Mouse (Mus musculus) lung, embryonic 15.5 days (tissue): Measurements from ENCODE around the gene Btk. TPM values are rescaled to one million over a fixed set of nuclear protein-coding genes. Genes with fewer than 3 reads are reported as not detected.

Experiments
- ATAC-seq: fragments of 200-750 bp; cut with Nextera tagmentation; 2 replicates; pipeline ENCODE4 v1.8.0; 2017; ENCODE audit warnings: moderate number of reproducible peaks, borderline replicate concordance; ENCODE audit not compliant: low FRiP score, low TSS enrichment; ENCODE audit errors: extremely low read depth
- H3K27ac ChIP-seq: fragments of 300-500 bp; sonication (generic); 2 replicates; pipeline ENCODE4 v1.5.1; 2015; ENCODE audit warnings: moderate library complexity, mild to moderate bottlenecking, inconsistent platforms
- H3K27me3 ChIP-seq: fragments of 300-500 bp; sonication (generic); 2 replicates; pipeline ENCODE4 v1.6.1; 2015; ENCODE audit warnings: inconsistent platforms
- H3K36me3 ChIP-seq: fragments of 300-500 bp; sonication (generic); 2 replicates; pipeline ENCODE4 v1.6.1; 2015; ENCODE audit warnings: inconsistent platforms
- H3K4me1 ChIP-seq: fragments of 300-500 bp; sonication (generic); 2 replicates; pipeline ENCODE4 v1.6.1; 2015; ENCODE audit warnings: inconsistent platforms
- H3K4me2 ChIP-seq: fragments of 300-500 bp; sonication (generic); 2 replicates; pipeline ENCODE4 v1.6.1; 2015; ENCODE audit warnings: inconsistent platforms, mild to moderate bottlenecking, moderate library complexity
- H3K4me3 ChIP-seq: fragments of 300-500 bp; sonication (generic); 2 replicates; pipeline ENCODE4 v1.5.1; 2015; ENCODE audit warnings: mild to moderate bottlenecking, inconsistent platforms
- H3K9ac ChIP-seq: fragments of 300-500 bp; sonication (generic); 2 replicates; pipeline ENCODE4 v1.6.1; 2015; ENCODE audit warnings: inconsistent platforms
- H3K9me3 ChIP-seq: fragments of 300-500 bp; sonication (generic); 2 replicates; pipeline ENCODE4 v1.6.1; 2016; ENCODE audit warnings: inconsistent platforms
- WGBS: fragments of 180-500 bp; shearing (Covaris S2); methylation state at CpG from one replicate; pipeline ENCODE4 v1.1.7; 2015; 5-methylcytosine and 5-hydroxymethylcytosine counted together
- polyA plus RNA-seq: library from polyadenylated mRNA; unstranded; fragments of >200 nt; fragmentation: Nextera tagmentation; extraction: Ambion mirVana; gene quantifications from 2 replicates; pipeline ENCODE4 v1.2.1, GENCODE M21; 2015

Btk gene
- polyA plus RNA-seq: 2.2 and 2.3 TPM in 2 replicates

DNA sequence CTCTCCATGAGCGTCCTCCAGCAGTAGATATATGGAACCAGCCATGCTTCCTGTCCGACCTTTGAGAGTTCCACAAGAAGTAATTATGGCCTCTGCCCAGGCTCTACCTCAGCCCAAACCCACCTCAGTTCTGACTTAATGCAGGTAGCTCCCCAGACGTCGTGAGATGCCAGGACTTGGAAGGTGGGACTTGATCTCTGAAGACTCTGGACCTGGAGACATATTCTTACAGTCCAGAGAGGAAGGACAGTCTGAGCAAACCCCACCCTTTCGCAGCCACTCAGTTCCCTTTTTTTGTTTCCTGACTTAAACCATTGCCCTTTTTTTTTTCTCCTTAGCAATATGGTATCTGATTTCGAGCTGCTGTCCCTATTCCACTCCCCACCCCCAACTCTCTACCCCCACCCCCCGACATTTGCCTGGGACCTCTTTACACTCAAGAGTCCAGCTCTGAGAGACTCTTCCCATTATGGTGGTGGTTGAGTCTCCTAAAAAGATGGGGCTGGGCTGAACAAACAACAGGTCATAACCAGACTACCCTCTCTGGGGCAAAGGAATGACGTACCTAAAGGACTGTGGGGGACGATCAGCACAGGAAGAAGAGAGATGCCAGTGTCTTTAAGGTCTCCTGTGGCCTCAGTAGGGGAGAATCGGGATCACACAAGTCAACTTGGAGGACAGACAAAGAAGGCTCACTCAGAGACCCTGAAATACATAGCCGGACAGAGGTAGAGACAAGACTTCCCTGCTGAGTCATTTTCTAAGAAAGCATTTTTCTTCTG, at the start of gene Btk:
Gene Btk, minus strand, starts transcription at position 683 of the 782 bp plus-strand sequence.
- H3K4me1 ChIP-seq: no peaks in the 10 kb centered on the region; the same call in 1 of the 2 replicates
- no peaks in the 10 kb centered on the region for H3K9me3 ChIP-seq
- H3K27ac ChIP-seq: no peak within 1 kb of the TSS
- H3K9ac ChIP-seq: no peak within 1 kb of the TSS
- no peaks in the 10 kb centered on the region for H3K27me3 ChIP-seq
- no peak within 1 kb of the TSS for H3K4me2 ChIP-seq
- WGBS: 80% methylated on average over 11 of the region's 11 CpGs
- H3K4me3 ChIP-seq: no peak within 1 kb of the TSS
- 0 out of 2 replicates have a peak, but pooled peaks cover 1% of the 10 kb centered on the region for H3K36me3 ChIP-seq
- ATAC-seq: no peak

DNA sequence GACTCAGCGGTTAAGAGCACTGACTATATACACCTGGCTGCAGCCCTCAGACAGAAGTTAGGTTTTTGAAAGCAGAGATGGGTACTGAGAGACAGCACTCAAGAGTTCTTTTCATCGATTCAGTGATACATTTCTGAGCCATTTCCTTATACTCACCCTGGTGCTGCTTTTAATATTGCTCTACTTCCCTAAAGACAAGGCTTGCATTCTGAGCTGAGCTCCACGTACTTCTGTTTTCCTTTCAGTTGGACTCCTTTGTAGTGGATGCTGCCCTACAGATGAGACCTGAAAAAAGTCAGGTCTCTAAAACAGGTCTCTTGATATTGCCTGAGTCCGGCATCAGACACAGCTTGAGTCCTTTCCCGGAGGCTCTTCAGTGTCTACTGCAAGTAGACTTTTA, 49.3 kb upstream of the Btk start:
- Histone ChIP-seq H3K4me3 (no peak overlapping the region), H3K9ac (no peak overlapping the region), H3K36me3 (no peaks in the 10 kb centered on the region), H3K4me1 (no peaks in the 10 kb centered on the region), H3K4me2 (no peak overlapping the region), H3K9me3 (no peaks in the 10 kb centered on the region), H3K27me3 (no peaks in the 10 kb centered on the region), H3K27ac (no peak overlapping the region)
- no peak for ATAC-seq
- WGBS: 85% methylated on average over 5 of the region's 5 CpGs

DNA sequence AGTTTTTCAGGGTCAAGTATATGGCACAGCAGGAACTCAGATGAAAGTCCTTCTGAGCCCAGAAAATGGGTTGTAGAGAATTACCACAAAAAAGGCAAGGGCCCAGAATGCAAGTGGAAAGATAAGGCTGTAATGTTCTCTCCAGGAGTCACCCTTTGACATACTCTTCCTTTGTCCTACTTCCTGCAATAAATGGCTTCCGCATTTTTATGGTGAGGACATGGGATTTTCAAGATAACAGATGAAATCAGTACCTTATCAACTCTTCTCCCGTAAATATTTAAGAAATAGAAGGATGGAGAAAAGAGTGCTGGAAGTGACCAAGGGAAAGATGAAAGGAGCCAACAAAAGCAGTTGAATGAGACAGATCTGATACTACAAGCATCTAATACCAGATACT, 44.8 kb upstream of the Btk start:
- Histone ChIP-seq H3K9ac (no peak overlapping the region), H3K9me3 (no peaks in the 10 kb centered on the region), H3K4me2 (no peak overlapping the region), H3K4me1 (no peaks in the 10 kb centered on the region), H3K27me3 (no peaks in the 10 kb centered on the region), H3K4me3 (no peak overlapping the region), H3K36me3 (no peaks in the 10 kb centered on the region), H3K27ac (no peak overlapping the region)
- ATAC-seq: no peak
- 67% methylated on average over 2 of the region's 2 CpGs for WGBS

DNA sequence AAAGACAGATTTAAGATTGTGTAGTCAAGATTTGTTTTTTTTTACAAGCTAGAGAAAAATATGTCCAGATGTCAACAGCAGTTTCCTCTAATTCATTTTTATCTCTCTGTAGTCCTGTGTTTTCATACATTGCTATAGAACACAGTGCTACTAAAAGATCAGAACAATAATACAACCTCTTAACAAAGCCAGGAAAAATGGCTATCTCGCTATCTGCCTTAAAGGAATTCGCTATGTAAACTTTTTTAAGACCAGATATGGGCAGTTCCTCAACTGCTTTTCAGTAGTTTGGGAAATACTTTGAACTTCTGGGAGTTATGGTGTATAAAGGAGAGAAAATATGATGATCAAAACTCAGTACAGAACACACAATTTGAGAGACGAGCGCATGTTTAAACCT, 40.0 kb upstream of the Btk start:
- H3K27ac ChIP-seq: no peak overlapping the region
- H3K27me3 ChIP-seq: no peaks in the 10 kb centered on the region
- no peak for ATAC-seq
- H3K4me3 ChIP-seq: no peak overlapping the region
- no peaks in the 10 kb centered on the region for H3K36me3 ChIP-seq
- no peak overlapping the region for H3K9ac ChIP-seq
- no peaks in the 10 kb centered on the region for H3K4me1 ChIP-seq
- H3K4me2 ChIP-seq: no peak overlapping the region
- no peaks in the 10 kb centered on the region for H3K9me3 ChIP-seq
- 51% methylated on average over 4 of the region's 4 CpGs for WGBS

DNA sequence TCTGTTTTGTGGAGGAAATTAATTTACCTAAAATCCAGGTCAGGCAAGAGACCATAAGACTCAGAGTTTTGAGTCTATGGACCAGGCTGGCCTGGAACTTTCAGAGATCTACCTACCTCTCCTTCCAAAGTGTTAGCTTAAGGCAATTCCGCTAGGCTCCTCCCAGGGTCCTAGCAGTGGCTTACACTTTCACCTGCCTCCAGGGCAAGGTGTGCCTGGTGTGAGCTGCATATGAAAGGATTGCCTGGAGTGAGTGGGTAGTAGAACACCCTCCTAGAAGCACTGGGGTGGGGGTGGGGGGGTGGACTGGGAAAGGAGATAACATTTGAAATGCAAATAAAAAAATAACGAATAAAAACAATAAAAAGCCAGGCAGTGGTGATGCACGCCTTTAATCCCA, 38.3 kb upstream of the Btk start:
- Histone ChIP-seq H3K4me2 (no peak overlapping the region), H3K4me3 (no peak overlapping the region), H3K36me3 (no peaks in the 10 kb centered on the region), H3K4me1 (no peaks in the 10 kb centered on the region), H3K9me3 (no peaks in the 10 kb centered on the region), H3K27me3 (no peaks in the 10 kb centered on the region), H3K9ac (no peak overlapping the region), H3K27ac (no peak overlapping the region)
- WGBS: 72% methylated on average over 3 of the region's 3 CpGs
- ATAC-seq: no peak

DNA sequence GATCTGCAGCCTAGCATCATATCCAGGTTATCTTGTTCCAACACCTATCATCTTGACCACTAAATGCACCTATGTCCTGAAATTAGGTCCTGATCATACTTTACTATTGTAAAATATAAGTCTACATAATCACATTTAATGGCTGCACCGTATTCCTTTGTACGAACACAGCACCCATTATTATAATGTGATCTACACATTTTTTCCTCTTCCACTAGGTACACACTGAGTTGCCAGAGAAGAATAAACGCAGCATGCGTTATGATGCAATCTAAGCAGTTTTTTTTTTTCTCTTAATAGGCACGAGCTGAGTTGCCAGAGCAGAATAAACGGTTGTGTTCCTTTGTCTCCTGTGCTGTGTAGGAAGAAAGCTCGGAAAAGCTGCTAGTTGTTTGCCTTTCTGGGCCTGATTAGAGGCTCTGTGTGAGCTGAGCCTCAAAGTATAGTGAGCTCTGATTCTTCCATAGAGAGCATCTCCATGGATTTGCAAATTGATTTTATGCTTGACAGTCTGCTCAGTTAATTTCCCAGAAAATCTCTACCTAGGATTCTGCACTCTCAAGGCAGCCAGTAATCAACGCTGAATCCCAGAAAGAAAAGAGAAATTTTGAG, 37.0 kb upstream of the Btk start:
- H3K4me1 ChIP-seq: no peaks in the 10 kb centered on the region
- H3K4me3 ChIP-seq: no peak overlapping the region
- H3K36me3 ChIP-seq: no peaks in the 10 kb centered on the region
- no peak overlapping the region for H3K4me2 ChIP-seq
- H3K27me3 ChIP-seq: no peaks in the 10 kb centered on the region
- H3K9ac ChIP-seq: no peak overlapping the region
- WGBS: 50% methylated on average over 8 of the region's 8 CpGs
- H3K27ac ChIP-seq: no peak overlapping the region
- no peak for ATAC-seq
- H3K9me3 ChIP-seq: no peaks in the 10 kb centered on the region

DNA sequence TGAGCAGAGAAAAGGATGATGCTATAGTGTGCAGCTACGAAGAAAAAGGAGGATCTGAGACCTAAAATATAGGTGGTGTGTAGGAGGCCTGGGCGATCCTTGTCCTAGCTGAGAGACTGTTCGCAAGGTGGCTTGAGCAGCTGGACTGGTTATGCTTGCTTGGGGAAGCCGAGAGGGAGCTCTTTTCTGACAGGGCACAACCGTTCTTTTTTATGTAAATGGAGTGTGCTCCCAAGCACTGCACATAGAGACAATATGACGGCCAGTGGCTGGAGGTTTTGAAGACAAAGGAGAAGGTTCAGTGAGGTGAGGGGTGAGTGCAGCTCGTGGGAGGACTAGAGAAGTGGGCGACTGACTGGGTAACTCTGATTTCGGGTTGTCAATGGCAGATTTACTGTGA, 36.3 kb upstream of the Btk start:
- Histone ChIP-seq H3K27me3 (no peaks in the 10 kb centered on the region), H3K9ac (no peak overlapping the region), H3K27ac (no peak overlapping the region), H3K4me2 (no peak overlapping the region), H3K9me3 (no peaks in the 10 kb centered on the region), H3K4me1 (no peaks in the 10 kb centered on the region), H3K36me3 (no peaks in the 10 kb centered on the region), H3K4me3 (no peak overlapping the region)
- 66% methylated on average over 9 of the region's 9 CpGs for WGBS
- no peak for ATAC-seq

DNA sequence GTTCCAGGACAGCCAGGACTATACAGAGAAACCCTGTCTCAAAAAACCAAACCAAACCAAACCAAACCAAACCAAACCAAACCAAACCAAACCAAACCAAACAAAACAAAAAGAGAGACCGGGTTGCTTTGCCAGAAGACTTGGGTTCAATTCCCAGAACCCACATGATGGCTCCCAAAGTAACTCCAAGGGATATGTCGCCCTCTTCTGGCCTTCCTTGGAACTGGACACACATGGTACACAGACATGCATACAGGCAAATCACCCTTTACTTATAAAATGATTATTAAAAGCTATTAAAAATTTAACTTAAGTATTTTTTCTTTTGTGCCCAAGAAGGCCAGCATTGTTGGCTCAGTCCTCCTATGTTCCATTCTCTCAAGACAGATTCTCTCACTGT, 30.9 kb upstream of the Btk start:
- no peak overlapping the region for H3K27ac ChIP-seq
- no peak overlapping the region for H3K4me3 ChIP-seq
- no peak overlapping the region for H3K4me2 ChIP-seq
- WGBS: 58% methylated on average over 2 of the region's 2 CpGs
- H3K9ac ChIP-seq: no peak overlapping the region
- H3K9me3 ChIP-seq: no peaks in the 10 kb centered on the region
- no peaks in the 10 kb centered on the region for H3K36me3 ChIP-seq
- peaks cover 3% of the 10 kb centered on the region; the same call in 1 of the 2 replicates for H3K4me1 ChIP-seq
- no peaks in the 10 kb centered on the region for H3K27me3 ChIP-seq
- ATAC-seq: no peak

DNA sequence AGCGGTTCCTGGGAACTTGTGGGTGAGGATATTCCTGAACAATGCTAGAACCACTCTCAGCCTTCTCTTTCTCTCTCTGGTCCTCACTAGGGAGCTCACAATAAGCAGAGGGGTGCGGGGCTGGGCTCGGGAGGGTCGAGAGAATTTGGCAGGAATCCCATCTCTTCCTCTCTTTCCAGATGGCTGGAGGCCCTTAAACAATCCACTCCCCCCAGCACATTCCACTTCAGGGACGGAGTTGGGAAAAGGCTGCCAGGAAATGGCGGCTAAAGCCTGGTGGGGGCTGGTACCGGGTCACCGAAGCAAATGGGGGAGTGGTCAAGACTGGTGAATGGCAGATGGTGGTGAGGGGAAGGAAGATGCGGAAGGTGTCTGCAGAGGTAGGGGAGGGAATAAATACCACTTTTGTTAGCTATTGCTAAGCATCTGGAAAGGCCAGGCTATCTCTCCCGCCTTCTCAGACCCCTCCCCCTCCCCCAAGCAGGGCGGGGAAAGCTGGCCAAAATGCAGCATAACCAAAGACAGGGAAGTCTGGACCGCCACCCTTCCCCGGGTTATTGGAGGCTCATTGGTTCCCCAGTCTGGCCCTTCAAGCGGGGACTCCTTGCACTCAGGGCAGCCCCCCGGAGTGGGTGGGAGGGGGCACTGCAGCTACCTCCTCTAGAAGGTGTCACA, 29.1 kb upstream of the Btk start:
- Histone ChIP-seq H3K36me3 (no peaks in the 10 kb centered on the region; the same call in 1 of the 2 replicates), H3K4me2 (peak overlapping the region; percentile 50), H3K9me3 (no peaks in the 10 kb centered on the region), H3K9ac (no peak overlapping the region), H3K4me1 (peaks cover 3% of the 10 kb centered on the region; the same call in 1 of the 2 replicates), H3K27ac (peak overlapping the region; percentile 89), H3K4me3 (peak overlapping the region; percentile 33), H3K27me3 (no peaks in the 10 kb centered on the region)
- 19% methylated on average over 14 of the region's 15 CpGs for WGBS
- ATAC-seq: peak; percentile 95

DNA sequence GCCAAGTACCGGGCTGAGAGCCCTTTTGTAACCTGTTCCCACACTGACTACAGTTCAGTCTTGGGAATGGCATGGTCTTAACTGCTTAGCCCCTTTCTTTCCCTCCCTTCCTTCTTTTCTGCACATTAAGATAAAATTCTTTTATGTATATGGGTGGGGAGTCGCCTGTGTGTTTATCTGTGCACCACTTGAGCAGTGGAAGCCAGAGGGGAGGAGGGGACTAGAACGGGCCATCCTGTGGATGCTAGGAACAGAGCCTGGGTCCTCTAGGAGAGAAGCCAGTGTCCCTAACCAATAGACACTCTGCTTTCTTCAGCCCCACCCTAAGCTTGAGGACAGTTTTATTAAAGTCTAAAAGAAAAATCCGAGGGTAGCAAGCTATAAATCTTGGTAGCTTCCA, 27.6 kb upstream of the Btk start:
- Histone ChIP-seq H3K9me3 (no peaks in the 10 kb centered on the region), H3K27me3 (no peaks in the 10 kb centered on the region), H3K27ac (no peak overlapping the region), H3K36me3 (no peaks in the 10 kb centered on the region; the same call in 1 of the 2 replicates), H3K9ac (no peak overlapping the region), H3K4me3 (no peak overlapping the region), H3K4me1 (peaks cover 3% of the 10 kb centered on the region; the same call in 1 of the 2 replicates), H3K4me2 (no peak overlapping the region)
- no peak for ATAC-seq
- WGBS: 54% methylated on average over 4 of the region's 4 CpGs

DNA sequence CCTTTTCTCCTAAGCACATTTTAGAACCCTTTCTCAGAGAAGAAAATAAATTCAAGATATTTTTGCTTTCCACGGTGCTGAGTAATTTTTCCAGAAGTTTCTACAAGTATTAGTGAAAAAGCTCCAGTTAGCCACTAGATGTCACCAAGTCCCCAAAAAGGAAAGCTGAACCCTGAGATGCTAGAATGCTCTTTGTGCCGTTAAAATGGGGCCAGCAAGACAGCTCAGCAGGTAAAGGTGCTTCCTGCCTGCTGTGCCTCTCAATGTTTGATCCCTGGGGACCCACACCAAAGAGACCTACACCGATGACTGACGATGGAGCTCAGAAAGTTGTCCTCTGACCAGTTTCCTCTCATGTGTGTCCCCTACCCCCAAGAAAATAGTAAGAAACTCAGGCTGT, 26.1 kb upstream of the Btk start:
- H3K4me2 ChIP-seq: no peak overlapping the region
- H3K27ac ChIP-seq: no peak overlapping the region
- H3K36me3 ChIP-seq: no peaks in the 10 kb centered on the region; the same call in 1 of the 2 replicates
- 29% methylated on average over 4 of the region's 4 CpGs for WGBS
- no peak for ATAC-seq
- peaks cover 3% of the 10 kb centered on the region; the same call in 1 of the 2 replicates for H3K4me1 ChIP-seq
- no peak overlapping the region for H3K9ac ChIP-seq
- no peaks in the 10 kb centered on the region for H3K27me3 ChIP-seq
- H3K9me3 ChIP-seq: no peaks in the 10 kb centered on the region
- no peak overlapping the region for H3K4me3 ChIP-seq
